Mouse (Mus musculus) kidney, embryonic 16.5 days (tissue): ENCODE results near the gene Zmym6. TPM values are rescaled to one million over a fixed set of nuclear protein-coding genes. Genes with fewer than 3 reads are reported as not detected.

Source experiments
- ATAC-seq: fragments of 200-750 bp; cut with Nextera tagmentation; 2 replicates; pipeline ENCODE4 v1.8.0; 2017; ENCODE audit warnings: moderate TSS enrichment; ENCODE audit not compliant: low FRiP score, low TSS enrichment
- H3K27ac ChIP-seq: fragments of 300-500 bp; sonication (generic); 2 replicates; pipeline ENCODE4 v1.5.1; 2014; ENCODE audit warnings: low read length
- H3K27me3 ChIP-seq: fragments of 300-500 bp; sonication (generic); 2 replicates; pipeline ENCODE4 v1.6.1; 2014; ENCODE audit warnings: low read length, control low read depth, mixed read lengths; ENCODE audit not compliant: insufficient read depth
- H3K36me3 ChIP-seq: fragments of 300-500 bp; sonication (generic); 2 replicates; pipeline ENCODE4 v1.6.1; 2014; ENCODE audit warnings: low read length, control low read depth, mixed read lengths; ENCODE audit not compliant: insufficient read depth
- H3K4me1 ChIP-seq: fragments of 300-500 bp; sonication (generic); 2 replicates; pipeline ENCODE4 v1.6.1; 2014; ENCODE audit warnings: low read length, control low read depth, mixed read lengths; ENCODE audit not compliant: insufficient read depth
- H3K4me2 ChIP-seq: fragments of 300-500 bp; sonication (generic); replicated peaks from 2 replicates; pipeline ENCODE4 v1.6.1; 2014; ENCODE audit warnings: low read depth, low read length
- H3K4me3 ChIP-seq: fragments of 300-500 bp; sonication (generic); 2 replicates; pipeline ENCODE4 v1.5.1; 2014; ENCODE audit warnings: mild to moderate bottlenecking, low read length
- H3K9ac ChIP-seq: fragments of 300-500 bp; sonication (generic); replicated peaks from 2 replicates; pipeline ENCODE4 v1.6.1; 2014; ENCODE audit warnings: low read length
- H3K9me3 ChIP-seq: fragments of 300-500 bp; sonication (generic); 2 replicates; pipeline ENCODE4 v1.6.1; 2016; ENCODE audit warnings: low read length, control low read depth
- WGBS: fragments of 180-500 bp; shearing (Covaris S2); extraction: QIAGEN DNeasy Blood & Tissue Kit; methylation state at CpG from one replicate; pipeline ENCODE4 v1.1.7; 2014; 5-methylcytosine and 5-hydroxymethylcytosine counted together
- polyA plus RNA-seq: library from polyadenylated mRNA; unstranded; fragments of >200 nt; fragmentation: Nextera tagmentation; extraction: Ambion mirVana; gene quantifications from 2 replicates; pipeline ENCODE4 v1.2.1, GENCODE M21; 2015

Gene Zmym6
- polyA plus RNA-seq, 1 experiment from 2014 or later = 22.9 TPM

DNA sequence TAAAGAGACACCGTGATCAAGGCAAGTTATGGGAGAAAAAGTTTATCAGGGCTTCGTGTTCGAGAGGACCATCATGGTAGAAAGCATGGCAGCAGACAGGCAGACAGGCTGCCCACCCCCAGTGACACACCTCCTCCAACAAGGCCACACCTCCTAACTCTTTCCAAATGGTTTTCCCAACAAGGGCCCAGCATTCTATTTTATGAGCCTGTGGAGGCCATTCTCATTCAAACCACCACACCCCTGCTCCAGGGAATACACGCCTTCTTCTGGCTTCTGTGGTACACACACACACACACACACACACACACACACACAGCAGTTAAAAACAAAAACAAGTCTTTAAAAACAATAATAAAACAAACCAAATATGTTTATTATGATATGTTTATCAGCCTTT lies 80.6 kb downstream of the Zmym6 start:
- Histone ChIP-seq H3K36me3 (no peaks in the 10 kb centered on the region), H3K9ac (no peak overlapping the region), H3K27ac (no peak overlapping the region), H3K4me1 (no peaks in the 10 kb centered on the region), H3K4me3 (no peak overlapping the region), H3K4me2 (no peak overlapping the region), H3K27me3 (no peaks in the 10 kb centered on the region), H3K9me3 (no peaks in the 10 kb centered on the region)
- 85% methylated on average over 4 of the region's 4 CpGs for WGBS
- ATAC-seq = no peak

DNA sequence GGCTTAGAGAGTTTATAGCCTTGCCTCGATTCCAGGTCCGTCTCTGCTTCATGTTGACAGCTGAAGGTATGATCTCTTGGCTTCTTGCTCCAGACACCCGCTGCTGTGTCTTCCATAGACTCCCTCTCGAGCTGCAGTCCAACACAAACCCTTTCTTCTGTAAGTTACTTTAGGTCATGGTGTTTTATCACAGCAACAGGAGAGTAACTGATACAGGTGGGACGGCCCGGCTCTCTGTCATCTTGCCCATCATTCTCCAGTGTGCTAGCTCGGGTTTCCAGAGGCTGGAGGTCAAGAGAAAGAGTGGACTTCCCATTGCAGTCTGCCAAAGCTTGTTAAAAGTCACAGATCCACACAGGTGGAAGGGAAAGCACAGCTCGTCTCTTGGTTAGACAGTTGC lies 86.7 kb downstream of the Zmym6 start:
- ATAC-seq = no peak
- Histone ChIP-seq H3K36me3 (no peaks in the 10 kb centered on the region), H3K27ac (no peak overlapping the region), H3K9me3 (no peaks in the 10 kb centered on the region), H3K4me2 (no peak overlapping the region), H3K27me3 (peaks cover 20% of the 10 kb centered on the region), H3K4me1 (peaks cover 7% of the 10 kb centered on the region; the same call in 1 of the 2 replicates), H3K4me3 (no peak overlapping the region), H3K9ac (no peak overlapping the region)
- 44% methylated on average over 8 of the region's 8 CpGs for whole genome bisulfite sequencing

DNA sequence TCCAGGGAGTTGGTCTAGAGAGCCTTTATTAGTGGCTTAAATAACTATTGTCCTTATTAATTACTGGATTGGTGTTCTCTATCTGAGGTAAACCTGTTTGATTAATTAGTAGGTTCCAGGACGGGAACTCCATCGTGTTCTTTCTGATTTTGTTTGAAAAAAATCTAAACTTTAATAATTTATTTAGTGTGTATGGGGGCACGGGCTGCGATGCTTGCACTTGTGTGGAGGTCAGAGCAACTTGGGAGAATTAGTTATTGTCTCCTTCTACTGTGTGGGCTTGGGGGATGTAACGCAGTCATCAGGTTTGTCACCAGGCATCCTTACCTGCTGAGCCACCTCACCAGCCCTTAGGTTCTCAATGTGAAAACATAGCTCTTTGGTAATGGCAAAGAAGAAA lies 89.9 kb downstream of the Zmym6 start:
- Histone ChIP-seq H3K9ac (no peak overlapping the region), H3K27me3 (peaks cover 42% of the 10 kb centered on the region), H3K36me3 (no peaks in the 10 kb centered on the region), H3K9me3 (no peaks in the 10 kb centered on the region), H3K4me2 (no peak overlapping the region), H3K4me3 (no peak overlapping the region), H3K4me1 (peaks cover 14% of the 10 kb centered on the region), H3K27ac (no peak overlapping the region)
- WGBS = 66% methylated on average over 5 of the region's 5 CpGs
- ATAC-seq = no peak

DNA sequence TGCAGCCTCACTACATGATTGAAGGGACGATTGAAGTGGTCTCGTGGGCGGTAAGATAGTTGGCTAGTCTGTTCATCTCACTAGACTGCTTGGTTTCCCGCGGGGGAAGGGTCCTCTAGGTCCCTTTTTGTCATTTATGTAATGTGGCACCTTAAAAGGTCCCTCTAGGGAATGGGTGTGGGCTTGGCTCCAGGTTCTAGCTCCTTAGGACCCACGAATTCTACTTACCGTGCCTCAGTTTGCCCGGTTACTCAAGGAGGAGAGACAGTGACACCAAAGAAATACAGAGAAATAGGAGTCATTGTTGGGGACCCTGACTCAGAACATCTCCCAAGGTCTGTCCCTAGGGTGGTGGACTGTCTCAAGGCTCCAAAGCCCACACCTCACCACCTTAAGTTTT lies 90.5 kb downstream of the Zmym6 start:
- Histone ChIP-seq H3K27ac (no peak overlapping the region), H3K9ac (no peak overlapping the region), H3K4me2 (peak overlapping the region; percentile 100; the same call in 1 of the 2 replicates), H3K4me3 (no peak overlapping the region), H3K36me3 (no peaks in the 10 kb centered on the region), H3K27me3 (peaks cover 44% of the 10 kb centered on the region), H3K4me1 (peaks cover 14% of the 10 kb centered on the region), H3K9me3 (no peaks in the 10 kb centered on the region)
- WGBS = 17% methylated on average over 8 of the region's 8 CpGs
- no peak for ATAC-seq

DNA sequence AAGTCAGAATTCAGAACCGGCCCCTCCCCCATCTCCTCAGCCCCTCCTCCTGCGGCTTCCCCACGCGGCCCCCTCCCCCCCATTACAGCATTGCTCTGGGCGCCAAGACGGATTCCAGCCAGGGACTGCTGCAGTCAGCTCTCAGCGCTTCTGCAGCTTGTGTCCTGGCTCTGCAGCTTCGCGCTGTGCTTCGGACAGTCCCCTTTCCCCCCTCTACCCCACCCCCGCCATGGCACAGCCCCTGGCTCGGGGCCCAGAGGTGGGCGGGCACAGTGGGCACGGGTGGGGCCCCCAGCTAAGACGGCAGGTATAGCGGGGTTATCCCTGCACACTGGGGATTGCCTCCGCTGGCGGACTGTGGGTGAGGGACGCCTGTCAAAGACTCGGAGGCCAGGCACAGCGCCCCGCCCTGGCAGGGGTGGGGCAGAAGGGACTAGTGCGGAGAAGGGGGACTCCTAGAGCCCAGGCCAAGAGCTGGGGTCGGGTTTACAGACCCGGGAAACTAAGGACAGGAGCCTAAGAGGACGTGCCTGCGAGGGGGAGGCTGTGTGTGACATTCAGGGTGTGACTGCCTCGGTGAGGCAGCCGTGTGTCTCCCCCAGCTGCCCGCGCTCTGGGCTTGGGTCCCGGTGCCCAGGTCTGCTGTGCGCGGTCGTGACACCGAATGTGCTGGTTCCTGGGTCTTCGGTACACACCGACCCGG lies 91.2 kb downstream of the Zmym6 start:
- WGBS = under 1% methylated on average over 39 of the region's 39 CpGs
- Histone ChIP-seq H3K27me3 (peaks cover 44% of the 10 kb centered on the region), H3K36me3 (no peaks in the 10 kb centered on the region), H3K9me3 (no peaks in the 10 kb centered on the region), H3K27ac (no peak overlapping the region), H3K4me3 (peak overlapping the region; percentile 74), H3K4me1 (peaks cover 14% of the 10 kb centered on the region), H3K9ac (peak overlapping the region; percentile 66), H3K4me2 (peak overlapping the region; percentile 100)
- peak; percentile 68 for ATAC-seq

DNA sequence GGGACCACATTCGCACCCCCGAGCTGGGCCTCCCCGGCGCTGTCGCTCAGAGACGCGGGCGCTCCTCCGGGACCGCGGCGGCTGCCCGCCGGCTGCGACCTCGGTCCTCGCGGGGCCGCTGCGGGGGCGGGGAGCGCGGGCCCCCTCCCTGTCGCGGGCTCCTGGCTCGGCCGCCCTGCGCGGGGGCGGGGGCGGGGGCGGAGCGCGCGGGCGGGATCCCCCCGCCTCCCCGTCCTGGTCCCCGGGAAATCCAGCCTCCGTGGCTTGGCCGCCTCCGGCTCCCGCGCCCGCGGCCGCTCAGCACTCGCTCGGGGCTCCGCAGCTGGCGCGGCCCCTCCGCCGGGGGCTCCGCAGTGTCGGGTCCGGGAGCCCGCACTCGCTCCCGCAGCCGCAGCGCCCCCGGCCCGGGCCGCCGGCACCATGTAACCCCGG lies 91.7 kb downstream of the Zmym6 start, which contains the start of gene Dlgap3:
TSS of gene Dlgap3 (plus strand) at position 291 of the 432 bp plus-strand sequence.
- H3K4me1 ChIP-seq = peaks cover 14% of the 10 kb centered on the region
- no peaks in the 10 kb centered on the region for H3K9me3 ChIP-seq
- peak; percentile 69 for ATAC-seq
- H3K27ac ChIP-seq = no peak within 1 kb of the TSS
- peak within 1 kb of the TSS; percentile 66 for H3K9ac ChIP-seq
- WGBS = 0% methylated on average over 37 of the region's 67 CpGs
- peaks cover 44% of the 10 kb centered on the region for H3K27me3 ChIP-seq
- peak within 1 kb of the TSS; percentile 74 for H3K4me3 ChIP-seq
- peak within 1 kb of the TSS; percentile 100 for H3K4me2 ChIP-seq
- H3K36me3 ChIP-seq = no peaks in the 10 kb centered on the region

DNA sequence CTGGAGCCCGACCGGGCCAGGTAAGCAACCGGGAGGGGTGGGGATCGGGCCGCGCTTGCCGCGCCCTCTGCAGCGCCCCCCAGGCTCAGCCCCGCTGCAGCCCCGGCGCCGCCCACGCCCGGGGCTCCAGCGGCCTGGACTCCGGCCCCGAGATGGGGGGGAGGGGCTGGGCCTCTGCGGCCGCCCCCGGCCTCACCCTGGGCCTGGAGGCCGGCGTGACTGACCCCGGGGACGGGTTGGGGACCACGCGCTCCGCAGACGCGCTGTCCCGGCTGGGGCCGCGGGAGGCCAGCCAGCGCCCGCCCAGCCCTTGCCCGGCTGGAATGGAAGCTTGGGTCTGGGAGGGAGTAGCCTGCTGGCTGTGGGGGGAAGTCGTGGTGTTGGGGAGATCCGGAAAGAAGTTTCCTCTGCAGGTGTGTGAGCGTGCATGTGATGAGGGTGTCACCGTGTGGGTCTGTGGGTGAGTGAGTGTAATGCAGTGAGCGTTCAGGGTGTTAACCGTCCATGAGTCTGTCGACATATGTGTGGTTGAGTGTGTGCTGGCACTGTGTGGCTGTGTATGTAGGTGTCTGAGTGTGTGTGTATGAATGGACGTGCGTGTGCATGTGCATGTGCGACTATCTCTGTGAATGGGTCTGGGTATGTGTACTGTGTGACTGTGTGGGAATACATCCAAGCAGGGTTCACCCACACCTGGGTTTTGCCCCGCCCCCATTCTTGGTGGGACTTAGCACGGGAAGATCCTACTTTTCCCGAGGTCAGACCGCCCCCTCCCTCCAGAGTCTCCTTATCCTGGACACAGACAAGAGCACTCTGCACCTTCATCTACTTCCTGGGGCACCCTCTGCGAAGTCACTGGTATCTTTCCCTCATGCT lies 92.4 kb downstream of the Zmym6 start:
- WGBS = 3% methylated on average over 35 of the region's 51 CpGs
- peaks cover 14% of the 10 kb centered on the region for H3K4me1 ChIP-seq
- peak overlapping the region; percentile 74 for H3K4me3 ChIP-seq
- H3K4me2 ChIP-seq = peak overlapping the region; percentile 100
- no peak overlapping the region for H3K27ac ChIP-seq
- peak overlapping the region; percentile 66 for H3K9ac ChIP-seq
- no peaks in the 10 kb centered on the region for H3K9me3 ChIP-seq
- peaks cover 44% of the 10 kb centered on the region for H3K27me3 ChIP-seq
- H3K36me3 ChIP-seq = no peaks in the 10 kb centered on the region
- ATAC-seq = peak; percentile 50

DNA sequence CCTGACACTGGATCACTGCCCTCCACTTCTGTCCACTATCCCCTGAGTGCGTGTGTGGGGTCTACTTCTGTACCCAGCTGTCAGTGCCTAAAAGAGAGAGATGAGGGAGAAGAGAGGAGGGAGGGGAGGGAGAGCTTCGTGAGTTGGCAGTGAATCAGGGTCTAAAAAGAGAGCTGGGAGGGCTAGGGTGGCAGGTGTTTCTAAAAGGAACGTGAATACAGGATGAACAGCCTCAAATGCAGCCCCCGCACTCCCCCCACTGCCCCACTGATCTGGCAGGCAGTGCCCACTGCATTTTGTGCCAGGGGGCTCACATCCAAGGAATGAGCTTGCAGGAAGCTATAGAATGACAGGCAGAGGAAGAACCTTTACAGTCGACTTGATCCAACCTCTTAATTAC lies 93.7 kb downstream of the Zmym6 start:
- H3K4me1 ChIP-seq = peaks cover 14% of the 10 kb centered on the region
- WGBS = 37% methylated on average over 5 of the region's 5 CpGs
- no peak overlapping the region for H3K4me2 ChIP-seq
- H3K4me3 ChIP-seq = no peak overlapping the region
- no peak for ATAC-seq
- H3K36me3 ChIP-seq = no peaks in the 10 kb centered on the region
- no peaks in the 10 kb centered on the region for H3K9me3 ChIP-seq
- peaks cover 44% of the 10 kb centered on the region for H3K27me3 ChIP-seq
- no peak overlapping the region for H3K27ac ChIP-seq
- H3K9ac ChIP-seq = no peak overlapping the region

DNA sequence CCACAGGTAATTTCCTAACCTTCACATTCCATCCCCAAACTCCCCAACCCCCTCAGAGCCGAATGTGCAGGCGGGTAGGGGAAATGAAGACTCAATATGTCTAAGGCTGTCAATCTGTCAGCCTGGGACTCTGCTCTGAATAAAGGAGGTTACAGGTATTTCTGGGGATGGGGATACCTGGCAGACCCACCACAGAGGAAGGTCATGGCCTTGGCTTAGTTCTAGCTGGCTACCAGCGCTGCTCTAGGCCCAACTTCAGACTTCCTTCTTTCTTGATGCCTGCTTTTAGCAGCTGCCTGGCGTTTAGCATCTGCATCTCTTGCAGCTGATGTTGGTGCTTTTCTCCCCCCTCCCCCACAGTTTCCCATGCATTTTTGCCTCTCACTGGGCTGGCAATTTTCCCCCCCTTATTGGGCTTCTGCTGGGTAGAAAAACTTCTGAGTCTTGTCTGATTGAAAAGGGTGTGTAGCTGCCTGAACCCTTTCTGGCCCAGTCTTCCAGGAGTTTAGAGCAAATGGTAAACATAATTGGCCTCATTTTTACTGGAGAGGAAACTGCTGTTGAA lies 94.2 kb downstream of the Zmym6 start:
- no peak for ATAC-seq
- Histone ChIP-seq H3K9me3 (no peaks in the 10 kb centered on the region), H3K27me3 (peaks cover 44% of the 10 kb centered on the region), H3K4me1 (peaks cover 14% of the 10 kb centered on the region), H3K27ac (no peak overlapping the region), H3K4me2 (no peak overlapping the region), H3K36me3 (no peaks in the 10 kb centered on the region), H3K4me3 (no peak overlapping the region), H3K9ac (no peak overlapping the region)
- 44% methylated on average over 4 of the region's 4 CpGs for WGBS
